Mouse (Mus musculus) heart, embryonic 12.5 days (tissue): Measurements from ENCODE around the gene Acot5. TPM values are rescaled to one million over a fixed set of nuclear protein-coding genes. Genes with fewer than 3 reads are reported as not detected.
"Not testable (repeated sequence)": the region's sequence is repeated elsewhere in the genome, so short reads cannot be mapped to it uniquely, and the experiment has no call there.

Experiments
- ATAC-seq: fragments of 200-750 bp; cut with Nextera tagmentation; 2 replicates; pipeline ENCODE4 v1.8.0; 2017; ENCODE audit warnings: moderate TSS enrichment, moderate library complexity; ENCODE audit not compliant: insufficient number of reproducible peaks, low FRiP score
- H3K27ac ChIP-seq: fragments of 300-500 bp; sonication (generic); 2 replicates; pipeline ENCODE4 v1.5.1; 2016; ENCODE audit warnings: mild to moderate bottlenecking, moderate library complexity; ENCODE audit not compliant: poor library complexity, severe bottlenecking
- H3K27me3 ChIP-seq: fragments of 300-500 bp; sonication (generic); replicated peaks from 2 replicates; pipeline ENCODE4 v1.6.1; 2016; ENCODE audit warnings: mild to moderate bottlenecking, moderate library complexity
- H3K36me3 ChIP-seq: fragments of 300-500 bp; sonication (generic); 2 replicates; pipeline ENCODE4 v1.6.1; 2016; ENCODE audit warnings: mild to moderate bottlenecking, moderate library complexity
- H3K4me1 ChIP-seq: fragments of 300-500 bp; sonication (generic); replicated peaks from 2 replicates; pipeline ENCODE4 v1.6.1; 2016; ENCODE audit warnings: mild to moderate bottlenecking
- H3K4me2 ChIP-seq: fragments of 300-500 bp; sonication (generic); 2 replicates; pipeline ENCODE4 v1.6.1; 2016; ENCODE audit warnings: mild to moderate bottlenecking, moderate library complexity
- H3K4me3 ChIP-seq: fragments of 300-500 bp; sonication (generic); 2 replicates; pipeline ENCODE4 v1.5.1; 2016; ENCODE audit warnings: mild to moderate bottlenecking
- H3K9ac ChIP-seq: fragments of 300-500 bp; sonication (generic); 2 replicates; pipeline ENCODE4 v1.6.1; 2016; ENCODE audit warnings: mild to moderate bottlenecking, moderate library complexity
- H3K9me3 ChIP-seq: fragments of 300-500 bp; sonication (generic); replicated peaks from 2 replicates; pipeline ENCODE4 v1.6.1; 2016; ENCODE audit warnings: mild to moderate bottlenecking, moderate library complexity
- WGBS: fragments of 180-500 bp; shearing (Covaris S2); methylation state at CpG from one replicate; pipeline ENCODE4 v1.1.7; 2016; 5-methylcytosine and 5-hydroxymethylcytosine counted together
- polyA plus RNA-seq: library from polyadenylated mRNA; unstranded; fragments of >200 nt; fragmentation: Nextera tagmentation; extraction: Ambion mirVana; gene quantifications from 2 replicates; pipeline ENCODE4 v1.2.1, GENCODE M21; 2016

The Acot5 gene
- polyA plus RNA-seq, 1 experiment from 2014 or later = 0.22 TPM

DNA sequence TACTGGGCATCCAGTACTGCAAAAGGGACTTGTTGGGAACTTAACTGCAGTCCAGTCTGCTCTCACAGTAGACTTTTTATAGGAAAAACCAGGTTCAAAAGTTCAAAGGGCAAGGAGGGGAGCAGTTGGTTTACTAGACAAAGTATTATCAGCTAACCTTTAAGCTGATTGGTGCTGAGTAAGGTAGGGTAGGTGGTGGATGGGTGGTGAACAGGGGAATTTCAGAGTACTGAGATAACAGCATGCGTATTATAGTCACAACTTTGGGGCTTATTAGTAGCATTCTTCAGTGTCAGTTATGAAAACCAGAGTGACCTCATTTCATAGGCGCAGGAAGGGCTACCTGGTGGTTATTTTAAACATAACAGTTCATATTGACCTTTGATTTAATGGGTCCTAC lies 30.5 kb downstream of the Acot5 start:
- Histone ChIP-seq H3K4me1 (0 out of 2 replicates have a peak, but pooled peaks cover 2% of the 10 kb centered on the region), H3K27ac (no peak overlapping the region), H3K4me3 (no peak overlapping the region), H3K4me2 (no peak overlapping the region), H3K9ac (no peak overlapping the region), H3K27me3 (no peaks in the 10 kb centered on the region), H3K9me3 (peaks cover 3% of the 10 kb centered on the region), H3K36me3 (no peaks in the 10 kb centered on the region)
- no peak for ATAC-seq
- 87% methylated on average over 2 of the region's 2 CpGs for WGBS

DNA sequence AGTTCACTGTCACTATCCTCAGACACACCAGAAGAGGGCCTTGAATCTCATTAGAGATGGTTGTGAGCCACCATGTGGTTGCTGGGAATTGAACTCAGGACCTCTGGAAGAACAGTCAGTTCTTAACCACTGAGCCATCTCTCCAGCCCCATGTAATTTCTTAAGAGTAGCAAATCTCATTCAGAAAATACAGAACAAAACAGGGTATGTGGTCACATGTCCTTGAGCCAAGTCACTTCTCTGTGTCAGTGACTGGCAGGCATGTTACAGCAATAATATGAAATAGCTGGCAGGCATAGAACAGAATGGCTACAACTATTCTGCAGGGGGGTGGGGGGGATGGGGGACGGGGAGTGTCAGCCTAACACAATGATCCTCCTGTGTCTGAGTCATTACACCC lies 30.9 kb downstream of the Acot5 start:
- Histone ChIP-seq H3K9me3 (peaks cover 3% of the 10 kb centered on the region), H3K36me3 (no peaks in the 10 kb centered on the region), H3K4me1 (0 out of 2 replicates have a peak, but pooled peaks cover 2% of the 10 kb centered on the region), H3K4me3 (no peak overlapping the region), H3K9ac (no peak overlapping the region), H3K4me2 (0 out of 2 replicates have a peak overlapping the region, but pooled peaks have one; percentile 26), H3K27ac (no peak overlapping the region), H3K27me3 (no peaks in the 10 kb centered on the region)
- no peak for ATAC-seq
- 63% methylated on average over 1 of the region's 1 CpGs for WGBS

DNA sequence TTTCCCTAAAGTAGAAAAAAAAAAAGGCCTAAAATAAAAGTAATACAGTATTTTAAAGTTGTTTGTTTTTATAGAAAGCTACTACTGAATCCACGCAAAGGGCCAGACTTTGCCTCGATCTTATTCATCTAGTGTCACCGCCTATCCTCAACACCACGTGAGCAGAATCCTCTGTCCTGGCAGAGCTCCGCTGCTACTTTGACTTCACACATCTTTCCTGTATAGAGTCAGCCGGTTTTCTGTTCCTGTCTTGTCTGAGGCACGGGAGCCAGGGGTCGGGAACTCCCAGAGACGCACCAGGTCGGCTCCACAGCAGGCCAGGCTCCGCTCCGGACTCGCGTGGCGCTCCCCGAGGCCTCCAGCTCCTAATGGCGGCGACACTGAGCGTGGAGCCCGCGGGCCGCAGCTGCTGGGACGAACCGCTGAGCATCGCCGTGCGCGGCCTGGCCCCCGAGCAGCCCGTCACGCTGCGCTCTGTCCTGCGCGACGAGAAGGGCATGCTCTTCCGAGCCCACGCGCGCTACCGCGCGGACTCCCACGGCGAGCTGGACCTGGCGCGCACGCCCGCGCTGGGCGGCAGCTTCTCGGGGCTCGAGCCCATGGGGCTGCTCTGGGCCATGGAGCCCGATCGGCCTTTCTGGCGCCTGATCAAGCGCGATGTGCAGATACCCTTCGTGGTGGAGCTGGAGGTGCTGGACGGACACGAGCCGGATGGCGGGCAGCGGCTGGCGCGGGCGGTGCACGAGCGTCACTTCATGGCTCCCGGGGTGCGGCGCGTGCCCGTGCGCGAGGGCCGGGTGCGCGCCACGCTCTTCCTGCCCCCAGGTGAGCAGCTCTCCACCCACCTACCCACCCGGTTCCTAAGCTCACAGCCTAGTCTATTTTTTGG lies 31.7 kb downstream of the Acot5 start, which contains the start of gene Acot6:
Gene Acot6 (plus strand): TSS at position 51 of the 889 bp plus-strand sequence.
- not testable (repeated sequence) for H3K27ac ChIP-seq
- WGBS = 1% methylated on average over 80 of the region's 80 CpGs
- ATAC-seq = peak; percentile 74; the same call in 1 of the 2 replicates

DNA sequence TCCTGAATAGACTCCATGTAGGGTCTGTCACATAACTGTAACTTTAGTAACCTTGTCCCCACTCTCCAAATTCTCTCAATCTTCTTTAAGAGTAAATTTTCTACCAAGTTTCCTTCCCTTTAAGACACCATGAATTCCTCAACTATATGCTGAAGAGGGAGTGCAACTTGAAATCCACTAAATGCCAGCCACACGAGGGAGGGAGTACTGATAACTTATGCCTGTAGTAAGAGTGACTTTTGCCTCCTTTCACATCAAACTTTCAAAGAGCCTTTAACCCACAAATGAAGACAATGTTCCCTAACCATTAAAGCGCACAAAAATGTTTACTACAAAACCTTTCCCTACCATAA lies 32.3 kb downstream of the Acot5 start:
- H3K4me2 ChIP-seq = peak overlapping the region; percentile 95
- no peak for ATAC-seq
- peak overlapping the region; percentile 68 for H3K4me3 ChIP-seq
- H3K27ac ChIP-seq = no peak overlapping the region
- 49% methylated on average over 2 of the region's 2 CpGs for WGBS
- no peaks in the 10 kb centered on the region for H3K27me3 ChIP-seq
- H3K9ac ChIP-seq = peak overlapping the region; percentile 78; the same call in 1 of the 2 replicates
- 0 out of 2 replicates have a peak, but pooled peaks cover 2% of the 10 kb centered on the region for H3K4me1 ChIP-seq
- H3K36me3 ChIP-seq = no peaks in the 10 kb centered on the region
- no peaks in the 10 kb centered on the region for H3K9me3 ChIP-seq

More for the DNA sequence above, 31.7 kb downstream of the Acot5 start, which contains the start of gene Acot6:
- Histone ChIP-seq H3K4me3 (peak within 1 kb of the TSS; percentile 68), H3K4me2 (peak within 1 kb of the TSS; percentile 95), H3K9ac (peak within 1 kb of the TSS; percentile 78)
- not testable (repeated sequence) for H3K36me3 ChIP-seq, H3K27me3 ChIP-seq, H3K4me1 ChIP-seq, H3K9me3 ChIP-seq

DNA sequence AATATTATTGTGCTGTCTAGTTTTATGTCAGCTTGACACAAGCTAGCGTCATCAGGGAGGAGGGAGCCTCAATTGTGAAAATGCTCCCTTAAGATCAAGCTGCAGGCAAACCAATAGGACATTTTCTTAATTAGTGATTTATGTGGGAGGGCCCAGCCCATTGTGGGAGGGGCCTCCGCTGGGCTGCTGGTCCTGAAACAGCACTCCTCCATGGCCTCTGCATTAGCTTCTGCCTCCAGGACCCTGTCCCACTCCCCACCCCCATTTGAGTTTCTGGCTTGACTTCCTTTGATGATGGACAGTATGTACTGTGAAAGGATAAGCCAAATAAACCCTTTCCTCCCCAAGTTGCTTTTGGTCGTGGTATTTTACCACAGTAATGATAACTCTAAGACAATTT lies 37.9 kb downstream of the Acot5 start:
- WGBS = 74% methylated on average over 3 of the region's 3 CpGs
- ATAC-seq = no peak
- Histone ChIP-seq H3K27me3 (no peaks in the 10 kb centered on the region), H3K9ac (no peak overlapping the region), H3K4me1 (no peaks in the 10 kb centered on the region), H3K4me3 (no peak overlapping the region), H3K27ac (no peak overlapping the region), H3K9me3 (no peaks in the 10 kb centered on the region), H3K36me3 (no peaks in the 10 kb centered on the region), H3K4me2 (no peak overlapping the region)

DNA sequence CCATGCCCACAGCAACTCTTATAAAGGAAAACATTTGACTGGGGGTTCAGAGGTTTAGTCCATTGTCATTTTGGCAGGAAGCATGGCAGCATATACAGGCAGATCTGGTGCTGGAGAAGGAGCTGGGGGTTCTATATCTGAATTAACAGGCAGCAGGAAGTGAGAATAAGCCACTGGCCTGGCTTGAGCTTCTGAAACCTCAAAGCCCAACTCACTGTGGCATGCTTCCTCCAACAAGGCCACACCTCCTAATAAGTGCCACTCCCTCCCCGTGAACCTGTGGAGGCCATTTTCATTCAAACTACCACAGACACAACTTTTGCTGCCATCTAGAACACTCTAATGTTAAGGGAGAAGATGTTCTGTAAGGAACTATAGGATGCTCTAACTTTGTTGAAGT lies 38.6 kb downstream of the Acot5 start:
- no peak for ATAC-seq
- H3K27ac ChIP-seq = no peak overlapping the region
- no peak overlapping the region for H3K4me3 ChIP-seq
- H3K27me3 ChIP-seq = no peaks in the 10 kb centered on the region
- WGBS = 58% methylated on average over 1 of the region's 1 CpGs
- H3K9ac ChIP-seq = no peak overlapping the region
- H3K4me1 ChIP-seq = no peaks in the 10 kb centered on the region
- H3K4me2 ChIP-seq = no peak overlapping the region
- H3K9me3 ChIP-seq = no peaks in the 10 kb centered on the region
- no peaks in the 10 kb centered on the region for H3K36me3 ChIP-seq

DNA sequence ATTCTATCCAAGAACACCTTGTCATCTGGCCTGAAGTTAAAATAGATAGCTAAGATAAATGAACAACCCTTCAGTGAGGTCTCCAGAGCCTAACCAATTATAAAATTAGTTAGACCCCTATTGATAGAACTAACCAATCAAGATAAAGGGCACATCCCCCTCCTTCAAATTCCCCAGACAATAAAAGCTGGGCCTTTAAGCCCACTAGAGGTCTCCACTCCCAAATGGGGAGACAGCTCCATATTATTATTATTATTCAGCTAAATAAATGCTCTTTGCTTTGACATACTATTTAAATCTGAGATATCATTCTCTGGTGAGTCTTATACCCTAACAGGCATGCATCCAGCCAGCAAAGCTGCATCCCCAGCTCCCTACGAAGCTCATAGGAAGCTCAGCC lies 40.8 kb downstream of the Acot5 start:
- H3K36me3 ChIP-seq = no peaks in the 10 kb centered on the region
- H3K4me3 ChIP-seq = no peak overlapping the region
- H3K4me1 ChIP-seq = peaks cover 3% of the 10 kb centered on the region
- no peak for ATAC-seq
- H3K9ac ChIP-seq = no peak overlapping the region
- no peak overlapping the region for H3K4me2 ChIP-seq
- no peak overlapping the region for H3K27ac ChIP-seq
- no peaks in the 10 kb centered on the region for H3K27me3 ChIP-seq
- no peaks in the 10 kb centered on the region for H3K9me3 ChIP-seq
- 71% methylated on average over 1 of the region's 1 CpGs for WGBS

DNA sequence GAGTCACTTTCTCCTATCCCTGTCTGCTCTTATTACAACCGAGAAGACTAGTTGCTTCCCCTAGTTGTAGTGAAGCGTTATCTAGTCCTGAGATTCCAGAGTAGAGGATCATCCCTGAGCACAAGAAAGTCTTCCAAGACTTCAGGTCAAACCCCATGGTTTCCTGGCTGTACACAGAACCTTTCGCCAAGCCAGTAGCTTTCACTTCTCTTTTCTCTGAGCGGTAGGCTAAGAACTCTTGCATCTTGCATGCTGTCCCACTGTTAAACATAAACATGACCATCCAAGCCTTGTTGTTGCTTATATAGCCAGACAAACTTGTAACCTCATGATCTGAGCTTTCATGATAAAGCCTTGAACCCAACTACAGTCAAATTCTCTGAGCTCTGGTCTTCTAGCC lies 41.7 kb downstream of the Acot5 start:
- no peak overlapping the region for H3K4me3 ChIP-seq
- H3K27me3 ChIP-seq = no peaks in the 10 kb centered on the region
- H3K36me3 ChIP-seq = no peaks in the 10 kb centered on the region
- 89% methylated on average over 4 of the region's 4 CpGs for WGBS
- H3K9ac ChIP-seq = no peak overlapping the region
- no peak for ATAC-seq
- no peak overlapping the region for H3K4me2 ChIP-seq
- no peaks in the 10 kb centered on the region for H3K9me3 ChIP-seq
- peaks cover 8% of the 10 kb centered on the region for H3K4me1 ChIP-seq
- no peak overlapping the region for H3K27ac ChIP-seq

DNA sequence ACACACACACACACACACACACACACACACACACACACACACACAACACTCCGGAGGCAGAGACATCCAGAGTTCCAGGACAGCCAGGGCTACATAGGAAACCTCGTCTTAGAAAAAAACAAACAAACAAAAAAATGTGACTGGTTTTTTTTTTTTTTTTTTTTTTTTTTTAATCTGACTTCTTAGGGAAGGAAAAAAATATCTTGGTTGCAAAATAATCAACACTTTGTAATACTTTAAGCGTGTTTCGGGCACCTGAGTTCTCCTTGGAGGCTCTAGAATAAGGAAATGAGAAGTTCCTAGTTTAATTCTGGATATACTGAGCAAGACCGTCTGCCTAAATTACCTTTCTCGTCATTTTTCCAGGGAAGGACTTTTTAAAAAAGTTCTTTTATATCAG lies 44.6 kb downstream of the Acot5 start:
- no peak for ATAC-seq
- H3K9ac ChIP-seq = no peak overlapping the region
- WGBS = 50% methylated on average over 6 of the region's 6 CpGs

DNA sequence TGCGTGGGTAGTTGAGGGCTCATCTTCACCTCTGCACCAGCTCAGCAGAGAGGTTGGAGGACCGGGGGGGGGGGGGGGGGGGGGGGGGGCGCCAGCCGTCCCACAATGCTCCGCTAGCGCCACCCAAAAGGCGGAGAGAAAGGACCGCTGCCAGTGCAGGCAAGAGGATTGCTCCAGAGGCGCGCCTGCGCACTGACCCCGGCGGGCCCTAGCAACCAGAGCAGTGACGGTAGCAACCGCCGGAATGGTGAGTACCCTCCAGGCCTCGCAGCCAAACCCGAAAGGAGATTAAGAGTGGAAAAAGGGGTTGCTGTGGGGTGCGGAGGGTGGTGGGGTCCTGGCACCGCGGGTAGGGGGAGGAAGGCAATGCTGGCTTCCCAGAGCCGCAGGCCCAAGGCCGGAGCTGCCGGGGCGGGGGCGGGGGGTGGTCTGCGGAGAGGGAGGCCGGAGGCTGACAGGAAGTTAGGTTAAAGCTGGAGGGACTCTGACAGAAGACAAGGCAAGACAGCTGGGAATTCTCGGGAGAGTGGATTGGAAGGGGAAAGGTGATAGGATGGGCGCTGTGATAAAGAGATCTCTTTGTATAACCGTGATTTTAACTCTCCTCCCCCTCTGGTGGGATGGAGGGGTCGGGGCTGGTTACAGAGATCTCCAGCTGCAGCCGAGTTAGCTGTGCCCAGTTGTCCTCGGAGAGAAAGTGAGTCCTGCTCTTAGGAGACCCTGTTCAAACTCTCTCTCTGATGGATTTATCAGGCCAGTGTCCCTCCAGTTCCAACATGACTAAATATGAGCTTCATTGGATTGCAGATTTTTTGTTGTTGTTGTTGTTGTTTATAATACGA lies 45.2 kb downstream of the Acot5 start, which contains the start of gene Dnal1:
Gene Dnal1 (plus strand): TSS at position 214 of the 842 bp plus-strand sequence.
- peak within 1 kb of the TSS; percentile 76 for H3K4me3 ChIP-seq
- H3K4me1 ChIP-seq = peaks cover 8% of the 10 kb centered on the region
- peak within 1 kb of the TSS; percentile 78 for H3K4me2 ChIP-seq
- H3K9ac ChIP-seq = peak within 1 kb of the TSS; percentile 75
- H3K27me3 ChIP-seq = no peaks in the 10 kb centered on the region
- peak within 1 kb of the TSS; percentile 58 for H3K27ac ChIP-seq
- no peaks in the 10 kb centered on the region for H3K36me3 ChIP-seq
- H3K9me3 ChIP-seq = no peaks in the 10 kb centered on the region
- peak; percentile 89 for ATAC-seq
- 3% methylated on average over 33 of the region's 35 CpGs for WGBS

More for the DNA sequence above, 44.6 kb downstream of the Acot5 start:
- Histone ChIP-seq H3K4me3 (peak overlapping the region; percentile 76), H3K36me3 (no peaks in the 10 kb centered on the region), H3K9me3 (no peaks in the 10 kb centered on the region), H3K4me2 (peak overlapping the region; percentile 78), H3K27me3 (no peaks in the 10 kb centered on the region), H3K4me1 (peaks cover 8% of the 10 kb centered on the region), H3K27ac (no peak overlapping the region)

DNA sequence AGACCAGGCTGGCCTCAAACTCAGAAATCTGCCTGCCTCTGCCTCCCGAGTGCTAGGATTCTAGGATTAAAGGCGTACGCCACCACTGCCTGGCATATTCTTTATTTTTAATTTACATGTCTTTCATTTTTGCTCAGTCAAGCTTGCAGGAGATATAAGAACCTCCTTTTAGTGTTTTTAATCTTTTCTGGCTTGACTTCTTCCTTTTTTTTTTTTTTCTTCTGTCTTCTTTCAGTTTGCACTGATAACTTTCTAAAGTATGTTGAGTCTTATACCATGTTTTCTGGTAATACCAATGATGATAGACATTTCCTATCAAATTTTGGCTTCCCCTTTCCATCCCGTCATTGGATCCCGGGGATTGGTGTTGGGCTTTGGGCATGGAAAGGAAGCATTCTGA lies 50.5 kb downstream of the Acot5 start:
- Histone ChIP-seq H3K9ac (no peak overlapping the region), H3K4me2 (no peak overlapping the region), H3K27ac (no peak overlapping the region), H3K4me1 (peaks cover 8% of the 10 kb centered on the region), H3K27me3 (no peaks in the 10 kb centered on the region), H3K36me3 (peaks cover 3% of the 10 kb centered on the region; the same call in 1 of the 2 replicates), H3K4me3 (no peak overlapping the region), H3K9me3 (no peaks in the 10 kb centered on the region)
- no peak for ATAC-seq
- 88% methylated on average over 5 of the region's 5 CpGs for WGBS
